Mouse (Mus musculus): Measurements from ENCODE around the gene Plbd2.
"Not testable (repeated sequence)": the region's sequence is repeated elsewhere in the genome, so short reads cannot be mapped to it uniquely, and the experiment has no call there.

Plbd2 gene

DNA sequence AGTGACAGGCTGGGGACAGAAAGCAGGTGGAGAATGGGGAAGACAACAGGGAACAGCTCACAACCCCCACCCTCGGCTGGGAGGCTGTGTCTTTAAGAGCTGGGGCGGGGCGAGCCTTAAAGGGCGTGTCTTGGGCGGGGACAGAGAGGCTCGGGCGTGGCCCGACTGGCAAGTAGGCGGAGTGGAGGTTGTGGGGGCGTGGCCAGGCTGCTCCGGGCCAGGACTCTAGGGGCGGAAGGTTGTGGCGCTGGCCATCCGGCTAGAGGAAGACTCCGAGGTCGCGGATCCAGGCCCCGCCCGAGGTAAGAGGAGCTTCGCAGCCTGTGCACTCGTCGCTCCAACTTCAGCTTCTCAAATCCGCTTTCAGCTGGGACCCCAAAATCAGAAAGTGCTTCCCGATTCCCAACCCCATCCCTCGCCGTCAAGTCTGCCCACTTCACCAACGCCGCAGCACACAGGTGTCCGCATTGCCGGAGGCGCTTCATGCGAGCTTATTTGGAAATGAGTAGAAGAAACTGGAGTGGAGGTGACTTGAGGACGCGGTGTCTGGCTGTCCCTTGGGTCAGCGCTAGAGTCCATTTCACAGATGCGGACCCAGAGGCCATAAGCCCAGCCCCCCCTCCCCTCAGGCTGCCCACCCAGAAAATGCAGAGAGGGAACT is 7.7 kb upstream of the Plbd2 start, which contains the start of gene Slc8b1:
Gene Slc8b1, plus strand, starts transcription at position 187 of the 661 bp plus-strand sequence.
- DNase-seq: peak; percentile 91

DNA sequence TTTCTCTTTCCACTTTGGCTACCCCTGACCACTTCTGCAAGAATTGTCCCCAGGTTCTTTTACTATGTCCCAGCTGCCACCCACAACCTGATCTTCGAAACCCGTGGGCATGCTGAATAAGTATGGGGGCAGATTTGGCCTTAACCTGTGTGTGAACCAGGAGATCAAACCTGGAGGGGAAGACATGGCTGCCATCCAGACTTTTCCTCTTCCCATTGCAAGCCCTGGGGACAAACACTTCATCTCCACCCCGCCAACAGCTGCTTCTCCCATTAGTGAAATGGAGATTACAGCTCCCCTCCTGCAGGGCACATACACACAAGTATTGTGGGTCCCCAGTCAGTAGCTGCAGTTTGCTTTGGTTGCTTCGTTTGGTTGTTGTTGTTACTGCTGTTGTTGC is 3.9 kb upstream of the Plbd2 start:
- no peak for DNase-seq

DNA sequence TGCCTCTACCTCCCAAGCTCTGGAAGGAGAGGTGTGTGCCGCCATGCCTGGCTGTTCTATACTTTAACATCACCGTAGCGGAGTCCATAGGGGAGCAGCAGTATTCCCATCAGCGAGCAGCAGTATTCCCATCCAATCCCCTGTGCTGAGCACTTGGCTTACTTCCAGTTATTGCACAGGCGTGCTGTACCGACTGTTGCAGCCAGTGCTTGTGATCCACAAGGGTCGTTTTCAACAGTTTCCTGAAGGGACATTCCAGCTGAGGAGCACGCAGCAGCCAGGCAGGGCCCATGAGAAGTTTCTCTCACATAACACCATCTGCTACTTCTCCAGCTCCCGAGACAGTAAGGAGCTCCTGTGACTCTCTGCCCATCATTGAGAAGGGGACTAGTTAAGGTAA is 3.1 kb upstream of the Plbd2 start:
- no peak for DNase-seq

DNA sequence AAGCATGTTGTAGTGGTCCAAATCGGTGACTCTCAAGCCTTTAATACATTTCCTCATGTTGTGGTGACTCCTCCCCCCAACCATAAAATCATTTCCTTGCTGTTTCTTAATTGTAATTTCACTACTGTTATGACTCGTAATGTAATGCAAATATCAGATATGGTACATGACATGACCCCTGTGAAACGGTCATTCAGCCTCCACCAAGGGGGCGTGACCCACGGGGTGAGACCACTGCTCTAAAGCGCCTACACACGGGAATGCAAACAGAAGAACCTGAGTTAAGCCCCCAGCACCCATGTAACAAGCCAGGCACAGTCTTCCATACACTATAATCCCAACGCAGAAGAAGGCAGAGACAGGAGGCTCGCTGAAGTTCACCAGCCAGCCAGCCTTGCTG is 2.4 kb upstream of the Plbd2 start:
- DNase-seq: no peak

DNA sequence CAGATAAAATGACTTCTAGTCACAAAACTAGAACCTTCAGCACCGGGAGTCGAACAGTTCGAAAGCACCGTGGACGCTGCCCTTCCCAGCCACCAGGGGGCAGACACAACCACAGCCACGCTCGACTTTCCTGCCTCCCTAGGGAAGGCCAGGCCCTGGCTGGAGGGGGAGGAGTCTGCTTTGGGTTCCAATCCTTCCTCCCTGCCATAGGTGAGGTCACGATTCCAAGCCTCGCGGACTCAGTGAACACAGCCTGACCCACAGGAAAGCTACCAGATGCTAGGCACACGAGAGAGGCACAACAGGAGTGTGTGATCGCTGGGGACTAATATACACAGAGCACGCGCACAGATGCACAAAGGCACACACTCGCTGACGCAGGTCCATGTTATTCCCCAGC is 1.9 kb upstream of the Plbd2 start:
- peak; percentile 85 for DNase-seq

DNA sequence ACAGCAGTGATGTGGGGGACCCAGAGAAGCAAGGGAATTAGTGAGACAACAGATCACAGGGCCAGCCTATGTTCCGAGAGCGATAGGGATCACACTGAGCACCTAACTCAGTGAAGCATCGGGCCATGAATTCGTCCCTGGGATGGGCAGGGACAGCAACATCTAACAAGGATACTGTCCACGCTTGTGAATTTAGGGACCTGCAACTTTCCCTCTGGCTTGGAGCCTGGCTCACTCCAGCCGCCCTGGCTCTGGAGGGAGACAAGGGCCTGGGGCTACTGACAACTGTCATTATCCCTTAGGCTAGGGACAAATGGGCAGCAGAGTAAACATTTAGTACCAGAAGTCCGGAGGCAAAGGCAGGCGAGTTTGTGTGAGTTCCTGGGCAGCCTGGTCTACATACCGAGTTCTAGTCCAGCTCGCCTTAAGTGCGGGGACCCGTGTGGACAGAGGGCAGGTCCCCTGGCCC is 716 bp downstream of the Plbd2 start:
- no peak for DNase-seq

DNA sequence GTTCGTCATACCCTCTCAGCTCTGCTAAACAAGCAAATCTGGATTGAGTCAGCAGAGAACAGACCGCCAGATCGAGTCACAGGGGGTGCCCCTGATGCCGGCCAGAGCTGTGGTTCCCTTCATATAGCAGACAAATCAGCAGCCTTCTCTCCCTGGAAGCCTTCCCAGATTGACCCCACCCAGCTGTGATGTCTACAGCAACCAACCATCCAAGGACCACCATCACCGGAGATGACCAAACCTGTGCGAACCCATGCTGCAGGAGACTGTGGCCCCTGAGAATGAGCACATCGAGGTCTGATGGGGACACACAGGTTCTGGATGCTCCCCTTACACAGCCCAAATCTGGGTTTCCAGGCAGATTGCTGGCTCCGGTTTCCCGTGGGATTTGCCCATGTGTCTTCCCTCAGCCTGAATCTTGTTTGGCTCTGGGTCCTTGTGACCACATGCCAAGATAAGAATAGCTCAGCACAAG is 1.2 kb downstream of the Plbd2 start:
- DNase-seq: peak; percentile 64

DNA sequence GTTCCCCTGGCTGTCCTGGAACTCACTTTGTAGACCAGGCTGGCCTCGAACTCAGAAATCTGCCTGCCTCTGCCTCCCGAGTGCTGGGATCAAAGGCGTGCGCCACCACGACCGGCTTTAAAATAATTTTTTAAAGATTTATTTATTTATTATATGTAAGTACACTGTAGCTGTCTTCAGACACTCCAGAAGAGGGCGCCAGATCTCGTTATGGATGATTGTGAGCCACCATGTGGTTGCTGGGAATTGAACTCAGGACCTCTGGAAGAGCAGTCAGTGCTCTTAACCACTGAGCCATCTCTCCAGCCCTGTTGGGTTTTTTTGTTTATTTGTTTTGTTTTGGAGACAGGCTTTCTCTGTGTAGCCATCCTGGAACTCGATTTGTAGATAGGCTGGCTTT is 2.8 kb downstream of the Plbd2 start:
- DNase-seq: not testable (repeated sequence)

DNA sequence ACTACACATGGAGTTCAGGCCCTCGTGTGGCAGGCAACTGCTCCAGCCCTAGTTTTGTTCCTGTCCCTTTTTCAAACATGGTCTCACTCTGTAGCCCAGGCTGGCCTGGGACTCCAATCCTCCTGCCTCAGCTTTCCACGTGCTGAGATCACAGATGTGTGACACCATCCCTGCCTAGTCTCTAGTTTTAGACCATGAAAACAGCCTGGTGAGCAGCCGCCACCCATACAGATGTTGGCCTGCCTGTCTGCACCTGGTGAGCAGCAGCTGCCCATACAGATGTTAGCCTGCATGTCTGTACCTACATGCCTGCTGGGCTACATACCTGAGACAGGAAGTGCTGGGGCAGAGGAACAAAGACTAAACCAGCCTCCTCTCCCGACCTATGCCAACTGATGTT is 4.2 kb downstream of the Plbd2 start:
- no peak for DNase-seq

DNA sequence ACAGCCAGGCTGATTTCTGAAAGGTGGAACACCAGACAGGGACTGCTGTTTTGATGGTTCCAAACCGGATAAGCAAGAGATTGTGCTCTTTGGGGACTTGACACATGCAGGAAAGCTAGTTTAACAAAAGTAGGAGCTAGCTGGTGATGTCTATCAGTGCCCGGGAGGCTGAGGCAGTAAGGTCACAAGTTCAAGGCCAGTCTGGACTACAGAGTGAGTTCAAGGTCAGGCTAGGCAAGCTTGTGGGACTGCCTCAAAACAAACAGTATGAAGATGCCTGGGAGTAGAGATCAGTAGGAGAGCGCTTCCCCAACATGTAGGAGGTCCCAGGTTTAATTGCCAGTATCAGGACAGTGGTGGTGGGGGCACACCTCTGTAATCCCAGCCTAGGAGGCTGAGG is 6.4 kb downstream of the Plbd2 start:
- no peak for DNase-seq

DNA sequence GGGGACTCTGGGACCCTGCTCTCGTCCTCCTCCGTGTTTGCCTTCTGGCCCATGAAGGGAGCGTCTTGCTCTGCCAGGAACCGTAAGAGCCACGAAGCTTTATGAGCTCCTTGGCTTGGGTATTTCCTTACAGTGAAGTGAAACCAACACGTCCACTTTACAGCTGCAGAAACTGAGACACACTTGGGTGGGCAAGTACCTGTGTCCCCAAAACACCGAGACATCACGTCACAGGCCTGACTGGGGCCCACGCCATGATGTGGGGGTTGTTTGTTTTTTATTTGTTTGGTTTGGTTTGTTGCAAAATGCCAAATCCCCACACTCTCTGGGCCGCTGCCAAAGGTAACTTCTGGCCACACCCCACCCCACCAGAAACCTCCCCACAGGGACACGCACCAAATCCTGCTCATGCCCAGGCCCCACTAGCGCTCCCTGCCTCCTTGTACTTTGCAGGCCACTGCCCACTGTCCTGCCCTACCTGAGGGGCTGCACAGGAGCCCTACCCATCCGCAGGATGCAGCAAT is 7.7 kb downstream of the Plbd2 start:
- no peak for DNase-seq

DNA sequence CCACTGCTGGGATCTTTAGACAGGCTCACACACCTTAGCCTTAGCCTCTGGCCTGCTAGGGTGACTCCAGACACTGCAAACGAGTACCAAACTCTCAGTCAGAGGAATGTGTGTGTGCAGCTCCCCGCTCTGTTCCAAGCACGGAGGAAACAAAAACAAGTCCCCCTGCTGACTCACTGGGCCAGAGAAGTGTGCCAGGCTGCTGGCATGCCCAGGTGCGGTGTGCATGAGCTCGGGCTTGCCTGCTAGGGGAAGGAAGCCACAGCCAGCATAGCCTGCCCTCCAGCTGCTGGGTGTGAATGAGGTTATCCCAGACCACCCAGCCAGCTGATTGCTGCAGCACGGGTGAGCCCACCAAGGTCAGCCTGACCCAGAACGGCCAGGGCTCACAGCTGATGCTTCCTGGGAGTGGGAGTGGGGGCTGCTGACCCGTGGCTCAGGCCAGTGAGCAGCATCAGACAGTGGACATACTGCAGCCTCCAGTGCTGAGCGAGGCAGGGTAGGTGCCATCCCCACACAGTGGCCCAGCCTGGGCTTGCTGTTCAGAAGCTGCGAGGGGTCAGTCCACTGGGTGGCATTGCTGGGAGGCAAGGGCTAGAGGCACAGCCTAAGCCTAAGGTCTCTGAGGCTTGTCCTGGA is 8.2 kb downstream of the Plbd2 start:
- DNase-seq: peak; percentile 31

DNA sequence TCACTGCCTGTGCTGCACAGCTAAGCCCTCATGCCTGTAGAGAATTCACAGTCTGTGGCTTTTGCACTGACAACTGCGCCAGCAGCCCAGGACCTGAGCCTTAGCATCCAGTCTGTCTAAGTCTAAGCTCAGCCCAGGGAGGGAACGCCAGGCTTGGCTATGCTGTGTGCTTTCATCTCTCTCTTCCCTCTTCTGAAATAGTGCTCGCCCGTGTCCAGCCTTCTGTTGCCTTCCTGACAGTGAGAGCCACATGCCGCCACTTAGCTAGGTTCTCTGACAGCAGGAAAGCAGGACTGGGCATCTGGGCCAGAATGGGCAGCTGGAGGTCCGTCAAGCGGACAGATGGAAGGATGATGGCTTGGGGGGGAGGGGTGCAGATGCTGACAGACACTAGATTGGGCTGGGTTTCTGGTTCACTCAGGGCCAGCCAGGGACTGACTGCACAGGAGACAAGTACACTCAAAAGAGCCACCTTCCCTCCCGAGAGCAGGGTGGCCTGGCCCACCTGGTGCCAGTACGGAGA is 9.5 kb downstream of the Plbd2 start:
- DNase-seq: peak; percentile 19

DNA sequence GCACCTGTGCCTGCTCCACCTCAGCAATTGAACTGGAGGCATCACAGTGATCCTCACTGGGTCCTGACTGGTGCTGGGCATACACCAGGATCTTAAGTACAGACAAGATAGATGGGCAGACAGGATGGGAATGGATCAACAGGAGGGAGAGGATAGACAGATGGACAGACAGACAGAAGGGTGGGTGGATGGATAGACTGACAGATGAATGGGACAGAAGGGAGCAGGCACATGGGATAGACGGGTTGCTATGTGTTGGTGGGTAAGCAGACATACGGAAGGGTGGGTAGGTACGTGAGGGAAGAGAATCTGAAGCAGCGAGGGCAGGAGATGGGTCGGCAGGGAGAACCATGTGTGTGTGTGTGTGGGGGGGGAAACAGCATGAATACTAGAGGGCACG is 10.0 kb downstream of the Plbd2 start:
- peak; percentile 6 for DNase-seq

DNA sequence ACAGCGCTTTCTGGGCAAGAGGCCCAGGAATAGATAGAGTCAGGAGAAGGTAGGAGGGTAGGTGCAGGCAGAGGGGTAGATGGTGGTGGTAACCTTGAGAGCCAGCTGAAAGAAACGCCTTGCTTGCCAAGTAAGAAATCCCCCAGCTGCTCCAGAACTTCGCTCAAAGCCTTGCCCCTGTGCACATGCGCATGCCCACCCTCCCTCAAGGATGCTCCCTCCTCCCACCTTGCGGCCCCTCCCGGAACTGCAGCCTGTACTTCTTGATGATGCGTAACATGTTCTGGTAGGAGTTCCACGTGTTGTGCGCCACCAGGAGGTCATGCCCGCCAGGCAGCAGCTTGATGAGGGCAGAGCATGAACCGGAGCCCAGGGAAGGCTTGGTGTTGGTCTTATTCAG is 11.0 kb downstream of the Plbd2 start:
- peak; percentile 24 for DNase-seq

DNA sequence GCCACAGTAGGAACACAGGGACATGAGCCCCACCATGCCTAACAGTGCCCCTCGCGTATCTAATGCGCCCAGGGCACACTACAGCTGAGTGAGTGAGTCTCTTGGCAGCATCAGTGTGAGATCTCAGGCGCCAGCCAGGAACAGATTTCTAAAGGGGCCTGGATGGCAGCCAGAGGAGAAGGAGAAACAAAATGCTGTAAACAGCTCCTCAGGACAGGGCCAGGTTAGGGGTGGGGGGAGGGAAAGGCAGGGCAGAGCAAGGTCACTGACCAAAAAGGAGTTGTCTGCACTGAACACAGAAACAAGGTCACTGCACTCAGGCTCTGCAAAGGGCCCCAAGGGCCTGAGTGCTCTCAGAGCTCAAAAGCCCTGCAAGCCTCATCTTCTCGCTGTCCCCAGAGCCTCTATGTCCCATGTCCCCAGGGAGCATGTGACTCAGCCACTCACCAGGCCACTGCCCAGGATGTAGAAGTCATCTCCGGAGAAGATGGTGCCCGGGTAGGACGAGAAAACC is 12.7 kb downstream of the Plbd2 start:
- peak; percentile 66 for DNase-seq

DNA sequence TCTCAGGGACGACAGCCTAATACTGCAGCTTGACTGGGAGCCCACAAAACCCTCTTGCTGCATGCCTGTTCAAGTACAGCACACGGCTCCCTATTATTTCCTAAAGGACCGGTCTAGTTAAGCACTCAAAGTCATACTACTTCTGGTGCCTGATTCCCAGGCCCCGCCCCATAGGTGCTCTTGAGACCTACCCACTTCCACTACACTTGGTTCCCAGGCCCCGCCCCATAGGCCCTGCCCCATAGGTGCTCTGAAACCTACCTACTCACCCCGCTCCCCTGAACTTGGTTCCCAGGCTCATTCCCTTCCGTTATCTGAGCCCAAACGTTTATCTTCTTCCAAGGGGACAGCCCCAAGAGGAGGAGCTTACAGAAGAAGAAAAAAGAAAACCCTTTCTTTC is 15.6 kb downstream of the Plbd2 start:
- DNase-seq: peak; percentile 15

DNA sequence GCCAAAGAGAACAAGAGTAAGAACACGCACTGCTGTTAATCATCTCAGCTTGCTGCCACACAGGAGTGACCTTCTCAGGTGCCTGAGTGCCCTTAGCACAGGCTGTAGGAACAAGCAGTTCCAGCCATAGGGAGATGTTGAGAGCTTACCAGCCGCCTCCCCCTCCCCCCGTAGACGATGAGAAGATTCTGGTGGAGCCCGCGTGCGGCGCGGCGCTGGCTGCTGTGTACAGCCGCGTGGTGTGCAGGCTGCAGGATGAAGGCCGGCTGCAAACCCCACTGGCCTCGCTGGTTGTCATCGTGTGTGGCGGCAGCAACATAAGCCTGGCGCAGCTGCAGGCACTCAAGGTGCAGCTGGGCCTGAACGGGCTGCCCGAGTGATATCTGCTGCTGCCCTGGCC is 20.0 kb downstream of the Plbd2 start:
- DNase-seq: no peak

DNA sequence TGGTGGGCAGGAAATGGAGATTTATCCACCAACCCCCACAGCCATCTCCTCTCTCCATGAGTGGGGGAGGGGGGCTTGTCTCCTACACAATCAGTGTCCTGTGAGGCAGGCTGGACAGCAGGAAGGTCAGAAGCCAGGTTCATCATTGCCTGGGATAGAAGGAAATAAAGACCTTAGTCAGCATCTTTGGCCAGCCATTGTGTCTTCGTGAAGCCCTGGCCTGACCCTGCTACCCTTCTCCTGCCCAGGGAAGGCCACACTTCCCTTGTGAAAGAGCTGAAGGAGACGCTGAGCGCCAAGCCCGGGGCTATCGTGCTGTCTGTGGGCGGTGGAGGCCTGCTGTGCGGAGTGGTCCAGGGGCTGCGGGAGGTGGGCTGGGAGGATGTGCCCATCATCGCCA is 22.2 kb downstream of the Plbd2 start:
- DNase-seq: no peak

DNA sequence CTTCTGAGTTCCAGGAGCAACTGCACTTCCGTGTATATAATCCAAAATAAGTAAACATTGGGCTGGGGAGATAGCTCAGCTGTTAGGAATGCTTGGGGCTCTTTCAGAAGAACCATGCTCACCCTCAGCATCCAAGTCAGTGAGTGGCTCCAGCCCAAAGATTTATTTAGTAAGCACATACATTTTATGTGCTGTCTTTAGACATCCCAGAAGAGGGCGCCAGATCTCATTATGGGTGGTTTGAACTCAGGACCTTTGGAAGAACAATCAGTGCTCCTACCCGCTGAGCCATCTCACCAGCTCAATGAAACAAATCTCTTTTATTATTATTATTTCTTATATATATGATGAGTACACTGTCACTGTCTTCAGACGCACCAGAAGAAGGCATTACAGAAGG is 23.9 kb downstream of the Plbd2 start:
- no peak for DNase-seq

DNA sequence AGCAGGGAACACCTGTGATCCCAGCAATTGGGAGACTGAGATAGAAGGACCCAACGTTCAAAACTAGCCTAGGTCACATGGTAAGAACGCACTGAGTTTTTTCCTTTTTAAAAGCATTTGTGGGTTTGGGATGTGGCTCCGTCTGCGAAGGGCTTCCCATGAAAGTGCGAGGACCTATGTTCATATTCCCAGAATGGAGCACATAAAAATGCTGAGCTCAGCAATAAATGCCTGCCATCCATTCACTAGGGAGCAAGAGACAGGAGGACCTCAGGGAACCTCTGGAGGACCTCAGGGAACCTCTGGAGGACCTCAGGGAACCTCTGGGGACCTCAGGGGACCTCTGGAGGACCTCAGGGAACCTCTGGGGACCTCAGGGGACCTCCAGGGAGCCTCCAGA is 25.4 kb downstream of the Plbd2 start:
- DNase-seq: no peak

DNA sequence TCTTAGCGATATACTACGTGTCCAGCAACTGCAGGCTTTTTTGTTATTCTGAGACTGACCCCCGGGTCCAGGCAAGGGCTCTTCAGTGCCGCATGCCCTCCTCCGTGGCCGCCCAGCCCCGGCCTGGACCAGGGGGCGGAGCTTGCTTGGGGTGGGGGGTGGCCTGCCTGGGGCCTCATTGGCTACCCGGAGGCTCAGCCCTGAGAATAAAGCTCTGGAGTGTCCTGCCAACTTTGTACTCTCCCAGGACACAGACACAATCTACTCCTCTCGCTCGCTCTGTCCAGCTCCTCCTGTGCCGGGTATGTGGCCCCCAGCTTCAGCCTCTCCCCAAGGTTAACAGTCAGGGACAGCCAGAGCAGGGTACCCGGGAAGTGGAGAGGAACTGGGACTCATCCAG is 27.1 kb downstream of the Plbd2 start, which contains the start of gene Sds:
Gene Sds, plus strand, starts transcription at position 231 of the 400 bp plus-strand sequence.
- no peak for DNase-seq

DNA sequence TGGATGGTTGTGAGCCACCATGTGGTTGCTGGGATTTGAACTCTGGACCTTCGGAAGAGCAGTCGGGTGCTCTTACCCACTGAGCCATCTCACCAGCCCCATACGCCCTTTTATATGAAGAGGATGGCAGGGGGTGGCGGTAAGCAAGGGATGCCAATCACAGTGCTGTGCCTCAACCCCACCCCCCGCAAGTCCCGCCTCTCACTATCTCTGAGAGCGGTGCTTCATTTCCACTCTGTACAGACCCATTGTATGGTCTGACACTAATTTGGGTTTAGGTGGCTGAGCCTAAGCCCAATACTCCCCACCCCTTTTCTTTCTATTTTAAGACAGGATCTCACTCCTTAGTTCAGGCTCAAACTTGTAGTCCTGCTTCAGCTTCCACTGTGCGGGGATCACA is 27.6 kb downstream of the Plbd2 start:
- DNase-seq: no peak

DNA sequence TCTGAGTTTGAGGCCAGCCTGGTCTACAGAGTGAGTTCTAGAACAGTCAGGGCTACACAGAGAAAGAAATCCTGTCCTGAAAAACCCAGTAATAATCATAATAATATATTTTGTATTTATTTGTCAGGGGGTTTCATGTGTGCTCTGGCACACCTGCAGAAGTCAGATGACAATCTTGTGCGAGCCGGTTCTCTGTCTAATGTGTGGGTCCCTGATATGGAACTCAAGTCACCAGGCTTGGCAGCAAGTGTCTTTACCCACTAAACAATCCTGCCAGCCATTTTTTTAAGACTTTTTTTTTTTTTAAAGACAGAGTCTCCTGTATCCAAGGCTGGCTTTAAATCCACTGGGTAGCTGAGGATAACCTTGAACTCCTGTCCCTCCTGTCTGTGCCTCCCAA is 30.1 kb downstream of the Plbd2 start:
- DNase-seq: no peak
